Mouse (Mus musculus): ENCODE measurements at regions not wholly inside any gene's neighbourhood (a gene's known extent, or its start where the extent isn't known, plus 50 kb on each side); places are given as distances from the start of the nearest gene placed in this dataset.

DNA sequence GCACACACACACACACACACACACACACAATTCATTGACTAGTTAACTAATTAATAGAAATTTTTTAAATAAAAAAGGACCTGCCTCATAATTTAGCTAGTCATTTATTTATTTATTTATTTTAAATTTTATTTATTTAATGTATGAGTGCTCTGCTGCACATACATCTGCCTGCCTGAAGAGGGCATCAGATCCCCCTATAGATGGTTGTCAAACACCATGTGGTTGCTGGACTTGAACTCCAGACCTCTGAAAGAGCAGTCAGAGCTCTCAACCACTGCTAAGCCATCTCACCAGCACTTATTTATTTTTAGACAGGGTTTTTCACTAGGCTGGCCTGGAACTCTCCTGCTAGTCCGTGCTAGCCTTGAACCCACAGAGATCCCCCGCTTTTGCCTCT lies 50.6 kb upstream of the Hdhd5 start:
- DNase-seq (ENCODE audit: low spot score) (no peak), ATAC-seq (ENCODE audit: extremely low read depth, insufficient number of reproducible peaks, low FRiP score, poor library complexity, severe bottlenecking) (no peak)
- Histone ChIP-seq H3K36me3 (replicated peaks) (no peaks in the 10 kb centered on the region), H3K4me3 (ENCODE audit: low read depth, low read length) (no peak overlapping the region), H3K4me1 (ENCODE audit: insufficient read depth, low read depth, low read length) (peaks cover 21% of the 10 kb centered on the region), H3K9me3 (replicated peaks) (no peaks in the 10 kb centered on the region), H3K27me3 (ENCODE audit: insufficient read depth, low read length) (peaks cover 6% of the 10 kb centered on the region)
- TF ChIP-seq TAL1 (conservative IDR thresholded peaks at IDR 0.05; ENCODE audit: low read depth, low read length) (no peak), CTCF (IDR thresholded peaks at IDR 0.05; ENCODE audit: low read depth, low read length) (no peak), GATA1 (IDR thresholded peaks at IDR 0.05; ENCODE audit: borderline replicate concordance, low read length) (no peak), GATA2 (IDR thresholded peaks at IDR 0.05; ENCODE audit: borderline replicate concordance, low read depth, low read length) (no peak), POLR2AphosphoS5 (IDR thresholded peaks at IDR 0.05; ENCODE audit: insufficient replicate concordance, low read depth, low read length) (no peak)
